ENCODE assay signal across 8 mouse cellular contexts in genomic region chr14:32888876-32889674, GRCm38 (mm10). TPM values are rescaled to one million over a fixed set of nuclear protein-coding genes. Genes with fewer than 3 reads are reported as not detected.
DNase-seq lines count a peak whose midpoint lies in the region; ATAC-seq lines count a peak whose summit lies in the region.

No protein-coding gene starts in this region.

- peaks cover 11% of the 10 kb centered on the region for H3K4me1 ChIP-seq in embryonic facial prominence, embryonic 14.5 days (ENCODE audit: control insufficient read depth, insufficient read depth, low read length)
- H3K4me1 ChIP-seq in neural tube, embryonic 12.5 days: peaks cover 21% of the 10 kb centered on the region

- intact Hi-C loops in heart, postnatal 10 days (cut with DNase I): loop anchor here (5.0 kb wide), 1 partner anchor 117 kb away; no protein-coding TSS in a partner anchor

- H3K9ac ChIP-seq in embryonic facial prominence, embryonic 14.5 days (ENCODE audit: low read depth, low read length): no peak overlapping the region
- no peak overlapping the region for H3K9ac ChIP-seq in neural tube, embryonic 12.5 days

- H3K27ac ChIP-seq in embryonic facial prominence, embryonic 14.5 days (replicated peaks; ENCODE audit: low read depth, low read length): no peak overlapping the region
- peak overlapping the region; percentile 42; the same call in 1 of the 2 replicates for H3K27ac ChIP-seq in neural tube, embryonic 12.5 days

- 0 out of 2 replicates have a peak, but pooled peaks cover 6% of the 10 kb centered on the region for H3K36me3 ChIP-seq in embryonic facial prominence, embryonic 14.5 days (ENCODE audit: control insufficient read depth, insufficient read depth, low read length)
- no peaks in the 10 kb centered on the region for H3K36me3 ChIP-seq in neural tube, embryonic 12.5 days

- H3K4me2 ChIP-seq in embryonic facial prominence, embryonic 14.5 days (ENCODE audit: low read depth, low read length): no peak overlapping the region
- no peak overlapping the region for H3K4me2 ChIP-seq in neural tube, embryonic 12.5 days (replicated peaks)

- H3K4me3 ChIP-seq in embryonic facial prominence, embryonic 14.5 days (ENCODE audit: low read depth, low read length): no peak overlapping the region
- no peak overlapping the region for H3K4me3 ChIP-seq in neural tube, embryonic 12.5 days

- no peaks in the 10 kb centered on the region for H3K9me3 ChIP-seq in embryonic facial prominence, embryonic 14.5 days (ENCODE audit: control insufficient read depth, low read length)
- no peaks in the 10 kb centered on the region for H3K9me3 ChIP-seq in neural tube, embryonic 12.5 days

- H3K27me3 ChIP-seq in embryonic facial prominence, embryonic 14.5 days (replicated peaks; ENCODE audit: control insufficient read depth, insufficient read depth, low read length): no peaks in the 10 kb centered on the region
- no peaks in the 10 kb centered on the region for H3K27me3 ChIP-seq in neural tube, embryonic 12.5 days (replicated peaks)

- peak; percentile 65 for DNase-seq in ovary, adult 18-20 months (ENCODE audit: low spot score)
- no peak for DNase-seq in ovary, postnatal 14 days (ENCODE audit: low spot score)
- DNase-seq in embryonic facial prominence, embryonic 14.5 days (ENCODE audit: low spot score): peak; percentile 62
- peak; percentile 69 to 80 for DNase-seq in heart, postnatal 10 days
- peak; percentile 42 to 51 for DNase-seq in layer of hippocampus, postnatal 10 days (ENCODE audit: low spot score in 2 of 2)
- no peak for DNase-seq in MN1 (ENCODE audit: low spot score)

- ATAC-seq in embryonic facial prominence, embryonic 14.5 days (ENCODE audit: low read depth): peak; percentile 84; the same call in 1 of the 2 replicates
- peak; percentile 97 for ATAC-seq in neural tube, embryonic 12.5 days (ENCODE audit: low FRiP score, low read depth)
- ATAC-seq in megakaryocyte-erythroid progenitor cell, adult 5-6 weeks (replicated peaks; ENCODE audit: low FRiP score, low TSS enrichment, poor library complexity, severe bottlenecking): no peak

- WGBS in embryonic facial prominence, embryonic 14.5 days: 22% methylated on average over 6 of the region's 6 CpGs
- WGBS in neural tube, embryonic 12.5 days: 13% methylated on average over 6 of the region's 6 CpGs

RNA-seq across cellular contexts. Expression of gene Vstm4, which starts 32.5 kb away (rescaled TPM):
- 38.0 and 40.2 TPM in 2 replicates for polyA plus RNA-seq in embryonic facial prominence, embryonic 14.5 days (2014; fragmentation: Nextera tagmentation; extraction: Ambion mirVana)
- total RNA-seq in heart, postnatal 10 days (2021): 10 to 100 TPM; 19.5 to 24.2 TPM
- 1 to 10 TPM; 6.2 to 6.3 TPM for total RNA-seq in layer of hippocampus, postnatal 10 days (2021)
- polyA plus RNA-seq in neural tube, embryonic 12.5 days (2016; fragmentation: Nextera tagmentation; extraction: Ambion mirVana): 8.6 and 9.5 TPM in 2 replicates
- total RNA-seq in megakaryocyte-erythroid progenitor cell, adult 5-6 weeks (2014; fragmentation: Nextera tagmentation): not detected in 2 replicates
- not detected in 2 replicates for total RNA-seq in megakaryocyte-erythroid progenitor cell, adult 5-6 weeks (2017)

RNA-seq across cellular contexts. Expression of gene Fam170b, which starts 55.3 kb away (rescaled TPM):
- polyA plus RNA-seq in embryonic facial prominence, embryonic 14.5 days (2014; fragmentation: Nextera tagmentation; extraction: Ambion mirVana): not detected in 2 replicates
- total RNA-seq in heart, postnatal 10 days (2021): not detected
- not detected for total RNA-seq in layer of hippocampus, postnatal 10 days (2021)
- polyA plus RNA-seq in neural tube, embryonic 12.5 days (2016; fragmentation: Nextera tagmentation; extraction: Ambion mirVana): not detected in 2 replicates
- total RNA-seq in megakaryocyte-erythroid progenitor cell, adult 5-6 weeks (2014; fragmentation: Nextera tagmentation): not detected in 2 replicates
- total RNA-seq in megakaryocyte-erythroid progenitor cell, adult 5-6 weeks (2017): not detected in 2 replicates

Comparison
In these comparisons a context has a peak if more than half of its experiments do, and no peak if none do; other contexts are left out.
1. DNase-seq: peak in ovary, adult 18-20 months (single experiment), embryonic facial prominence, embryonic 14.5 days (single experiment), heart, postnatal 10 days (2 of 2) and layer of hippocampus, postnatal 10 days (2 of 2); none in ovary, postnatal 14 days (single experiment) and MN1 (single experiment).
2. RNA of gene Vstm4, which starts 32.5 kb away (total RNA-seq): 19.5 to 24.2 TPM in heart, postnatal 10 days and 6.2 to 6.3 TPM in layer of hippocampus, postnatal 10 days; not detected in megakaryocyte-erythroid progenitor cell, adult 5-6 weeks; every median in the first group is over 4 times any median in the second.